Mouse (Mus musculus) limb, embryonic 15.5 days (tissue): Measurements from ENCODE around the gene E2f4. TPM values are rescaled to one million over a fixed set of nuclear protein-coding genes. Genes with fewer than 3 reads are reported as not detected.

ENCODE experiments used
- ATAC-seq: fragments of 200-750 bp; cut with Nextera tagmentation; 2 replicates; pipeline ENCODE4 v1.8.0; 2017; ENCODE audit warnings: low read depth, moderate TSS enrichment; ENCODE audit not compliant: insufficient number of reproducible peaks, low FRiP score, low TSS enrichment
- H3K27ac ChIP-seq: fragments of 300-500 bp; sonication (generic); 2 replicates; pipeline ENCODE4 v1.5.1; 2015; ENCODE audit warnings: moderate library complexity, mild to moderate bottlenecking, inconsistent platforms
- H3K27me3 ChIP-seq: fragments of 300-500 bp; sonication (generic); 2 replicates; pipeline ENCODE4 v1.6.1; 2015; ENCODE audit warnings: inconsistent platforms
- H3K36me3 ChIP-seq: fragments of 300-500 bp; sonication (generic); 2 replicates; pipeline ENCODE4 v1.6.1; 2015; ENCODE audit warnings: inconsistent platforms
- H3K4me1 ChIP-seq: fragments of 300-500 bp; sonication (generic); 2 replicates; pipeline ENCODE4 v1.6.1; 2015; ENCODE audit warnings: inconsistent platforms
- H3K4me2 ChIP-seq: fragments of 300-500 bp; sonication (generic); 2 replicates; pipeline ENCODE4 v1.6.1; 2015; ENCODE audit warnings: mild to moderate bottlenecking, inconsistent platforms
- H3K4me3 ChIP-seq: fragments of 300-500 bp; sonication (generic); 2 replicates; pipeline ENCODE4 v1.5.1; 2015; ENCODE audit warnings: mild to moderate bottlenecking, inconsistent platforms
- H3K9ac ChIP-seq: fragments of 300-500 bp; sonication (generic); 2 replicates; pipeline ENCODE4 v1.6.1; 2015; ENCODE audit warnings: inconsistent platforms
- H3K9me3 ChIP-seq: fragments of 300-500 bp; sonication (generic); 2 replicates; pipeline ENCODE4 v1.6.1; 2016; ENCODE audit warnings: inconsistent platforms
- whole genome bisulfite sequencing: fragments of 180-500 bp; shearing (Covaris S2); methylation state at CpG from one replicate; pipeline ENCODE4 v1.1.7; 2015; 5-methylcytosine and 5-hydroxymethylcytosine counted together
- polyA plus RNA-seq: library from polyadenylated mRNA; unstranded; fragments of >200 nt; fragmentation: Nextera tagmentation; extraction: Ambion mirVana; gene quantifications from 2 replicates; pipeline ENCODE4 v1.2.1, GENCODE M21; 2015

Gene E2f4
- 63.7 and 65.5 TPM in 2 replicates for polyA plus RNA-seq

- H3K9me3 ChIP-seq, result no peaks in the 10 kb centered on the region
- H3K4me1 ChIP-seq, result peaks cover 23% of the 10 kb centered on the region
- peak within 1 kb of the TSS; percentile 84 for H3K4me2 ChIP-seq
- WGBS, result under 1% methylated on average over 57 of the region's 58 CpGs
- peak within 1 kb of the TSS; percentile 96 for H3K4me3 ChIP-seq
- peaks cover 8% of the 10 kb centered on the region; the same call in 1 of the 2 replicates for H3K27me3 ChIP-seq
- peak within 1 kb of the TSS; percentile 77 for H3K27ac ChIP-seq
- H3K9ac ChIP-seq, result peak within 1 kb of the TSS; percentile 95
- peak; percentile 71 for ATAC-seq
- H3K36me3 ChIP-seq, result peaks cover 29% of the 10 kb centered on the region
These were observed at the start of gene E2f4 for GRCm38 (mm10) chr8:105297511-105298192. Gene E2f4, plus strand, starts transcription at chr8:105297663.

- 87% methylated on average over 6 of the region's 6 CpGs for WGBS
- Histone ChIP-seq H3K36me3 (peaks cover 64% of the 10 kb centered on the region), H3K4me2 (no peak overlapping the region), H3K4me1 (peaks cover 25% of the 10 kb centered on the region), H3K9me3 (no peaks in the 10 kb centered on the region), H3K4me3 (no peak overlapping the region), H3K9ac (no peak overlapping the region), H3K27ac (no peak overlapping the region), H3K27me3 (0 out of 2 replicates have a peak, but pooled peaks cover 9% of the 10 kb centered on the region)
- no peak for ATAC-seq
These were observed 45.5 kb upstream of the E2f4 start for GRCm38 (mm10) chr8:105251954-105252353.

GRCm38 (mm10) chr8:105252680-105253537 lies 44.6 kb upstream of the E2f4 start:
- no peaks in the 10 kb centered on the region for H3K9me3 ChIP-seq
- ATAC-seq, result no peak
- H3K4me2 ChIP-seq, result peak overlapping the region; percentile 75
- H3K4me3 ChIP-seq, result peak overlapping the region; percentile 72; the same call in 1 of the 2 replicates
- H3K36me3 ChIP-seq, result peaks cover 55% of the 10 kb centered on the region
- 82% methylated on average over 10 of the region's 10 CpGs for WGBS
- peaks cover 25% of the 10 kb centered on the region for H3K4me1 ChIP-seq
- H3K27me3 ChIP-seq, result peaks cover 15% of the 10 kb centered on the region
- no peak overlapping the region for H3K9ac ChIP-seq
- H3K27ac ChIP-seq, result no peak overlapping the region

GRCm38 (mm10) chr8:105253766-105254151 lies 43.7 kb upstream of the E2f4 start:
- peaks cover 27% of the 10 kb centered on the region for H3K4me1 ChIP-seq
- H3K4me2 ChIP-seq, result peak overlapping the region; percentile 75
- no peak for ATAC-seq
- peaks cover 24% of the 10 kb centered on the region for H3K27me3 ChIP-seq
- 30% methylated on average over 20 of the region's 20 CpGs for WGBS
- H3K36me3 ChIP-seq, result peaks cover 46% of the 10 kb centered on the region
- peak overlapping the region; percentile 72 for H3K4me3 ChIP-seq
- peak overlapping the region; percentile 18; the same call in 1 of the 2 replicates for H3K9ac ChIP-seq
- H3K27ac ChIP-seq, result peak overlapping the region; percentile 97; the same call in 1 of the 2 replicates
- no peaks in the 10 kb centered on the region for H3K9me3 ChIP-seq

- WGBS, result under 1% methylated on average over 73 of the region's 74 CpGs
- Histone ChIP-seq H3K27ac (peak overlapping the region; percentile 97), H3K9me3 (no peaks in the 10 kb centered on the region), H3K4me2 (peak overlapping the region; percentile 75), H3K9ac (peak overlapping the region; percentile 64), H3K27me3 (peaks cover 30% of the 10 kb centered on the region), H3K4me1 (peaks cover 33% of the 10 kb centered on the region), H3K4me3 (peak overlapping the region; percentile 72), H3K36me3 (peaks cover 40% of the 10 kb centered on the region)
- peak; percentile 87 for ATAC-seq
These were observed 43.1 kb upstream of the E2f4 start for GRCm38 (mm10) chr8:105254152-105254965.

- 0% methylated on average over 14 of the region's 14 CpGs for WGBS
- H3K9ac ChIP-seq, result peak within 1 kb of the TSS; percentile 64
- H3K27me3 ChIP-seq, result peaks cover 34% of the 10 kb centered on the region
- peak; percentile 85 for ATAC-seq
- peak within 1 kb of the TSS; percentile 97 for H3K27ac ChIP-seq
- no peaks in the 10 kb centered on the region for H3K9me3 ChIP-seq
- H3K36me3 ChIP-seq, result peaks cover 34% of the 10 kb centered on the region
- H3K4me2 ChIP-seq, result peak within 1 kb of the TSS; percentile 75
- H3K4me1 ChIP-seq, result peaks cover 39% of the 10 kb centered on the region
- H3K4me3 ChIP-seq, result peak within 1 kb of the TSS; percentile 72
These were observed 42.5 kb upstream of the E2f4 start, which contains the start of gene B3gnt9 for GRCm38 (mm10) chr8:105254966-105255350. Gene B3gnt9, minus strand, starts transcription at chr8:105255153.

GRCm38 (mm10) chr8:105257318-105258114 lies 39.9 kb upstream of the E2f4 start:
- H3K9ac ChIP-seq, result no peak overlapping the region
- WGBS, result 64% methylated on average over 7 of the region's 7 CpGs
- peaks cover 43% of the 10 kb centered on the region for H3K4me1 ChIP-seq
- no peak for ATAC-seq
- H3K4me3 ChIP-seq, result no peak overlapping the region
- H3K36me3 ChIP-seq, result peaks cover 10% of the 10 kb centered on the region
- H3K27ac ChIP-seq, result no peak overlapping the region
- H3K9me3 ChIP-seq, result no peaks in the 10 kb centered on the region
- H3K27me3 ChIP-seq, result peaks cover 53% of the 10 kb centered on the region
- no peak overlapping the region for H3K4me2 ChIP-seq

- H3K4me2 ChIP-seq, result peak overlapping the region; percentile 78
- peak overlapping the region; percentile 38 for H3K4me3 ChIP-seq
- ATAC-seq, result no peak
- peaks cover 35% of the 10 kb centered on the region for H3K4me1 ChIP-seq
- no peaks in the 10 kb centered on the region for H3K9me3 ChIP-seq
- H3K27me3 ChIP-seq, result peaks cover 62% of the 10 kb centered on the region
- WGBS, result 6% methylated on average over 55 of the region's 55 CpGs
- H3K36me3 ChIP-seq, result no peaks in the 10 kb centered on the region
- no peak overlapping the region; the same call in 1 of the 2 replicates for H3K9ac ChIP-seq
- no peak overlapping the region for H3K27ac ChIP-seq
These were observed 38.3 kb upstream of the E2f4 start for GRCm38 (mm10) chr8:105258911-105259720.

GRCm38 (mm10) chr8:105259721-105260320 lies 37.6 kb upstream of the E2f4 start:
- Histone ChIP-seq H3K9me3 (no peaks in the 10 kb centered on the region), H3K4me2 (peak overlapping the region; percentile 78), H3K27ac (no peak overlapping the region), H3K36me3 (no peaks in the 10 kb centered on the region), H3K4me1 (peaks cover 33% of the 10 kb centered on the region), H3K9ac (no peak overlapping the region; the same call in 1 of the 2 replicates), H3K4me3 (peak overlapping the region; percentile 38), H3K27me3 (peaks cover 63% of the 10 kb centered on the region)
- WGBS, result 3% methylated on average over 30 of the region's 30 CpGs
- ATAC-seq, result no peak
